Mouse (Mus musculus): ENCODE measurements around the gene Gm17655.
"Not testable (repeated sequence)": the region's sequence is repeated elsewhere in the genome, so short reads cannot be mapped to it uniquely, and the experiment has no call there.

Gm17655 gene

GRCm38 (mm10) chr5:110086161-110086866 is 14.0 kb upstream of the Gm17655 start:
- no peak for DNase-seq (ENCODE audit: low read depth)

GRCm38 (mm10) chr5:110082961-110083360 is 10.6 kb upstream of the Gm17655 start:
- no peak for DNase-seq (ENCODE audit: low read depth)

GRCm38 (mm10) chr5:110057637-110058408 is 14.5 kb downstream of the Gm17655 start:
- DNase-seq (ENCODE audit: low read depth): peak; percentile 85

- DNase-seq (ENCODE audit: low read depth): peak; percentile 45
Observed at GRCm38 (mm10) chr5:110023694-110024427, 48.5 kb downstream of the Gm17655 start.

- DNase-seq (ENCODE audit: low read depth): no peak
Observed at GRCm38 (mm10) chr5:110023273-110023672, 49.0 kb downstream of the Gm17655 start.

- DNase-seq (ENCODE audit: low read depth): not testable (repeated sequence)
Observed at GRCm38 (mm10) chr5:110015775-110016174, 56.5 kb downstream of the Gm17655 start.

All from naive thymus-derived CD4-positive, alpha-beta T cell, adult 2 months (primary cell).